Mouse (Mus musculus) lung, postnatal 4 days (tissue): ENCODE measurements at regions not wholly inside any gene's neighbourhood (a gene's known extent, or its start where the extent isn't known, plus 50 kb on each side); places are given as distances from the start of the nearest gene placed in this dataset.

Experiments used
- DNase-seq, 2 experiments: peaks; one replicate each; pipeline ENCODE4 v3.0.0; 2021

GRCm38 (mm10) chr17:83276000-83276891, 61.2 kb downstream of the Pkdcc start:
- peak; percentile 86 to 93 for DNase-seq

- DNase-seq: peak; percentile 74 to 81
Measured at GRCm38 (mm10) chr17:83277117-83277947, 62.2 kb downstream of the Pkdcc start.

GRCm38 (mm10) chr17:83277948-83278924, 63.1 kb downstream of the Pkdcc start:
- DNase-seq: no peak

GRCm38 (mm10) chr17:83283328-83283727, 67.4 kb upstream of the Eml4 start:
- no peak for DNase-seq

GRCm38 (mm10) chr17:83287381-83288142, 63.2 kb upstream of the Eml4 start:
- no peak for DNase-seq

GRCm38 (mm10) chr17:83288143-83288492, 62.6 kb upstream of the Eml4 start:
- peak in 1 of 2 experiments; percentile 43 for DNase-seq

GRCm38 (mm10) chr17:83295526-83296238, 55.0 kb upstream of the Eml4 start:
- DNase-seq: no peak

GRCm38 (mm10) chr17:83297379-83298121, 53.2 kb upstream of the Eml4 start:
- DNase-seq: no peak
